Mouse (Mus musculus): ENCODE measurements around the gene Abhd12. TPM values are rescaled to one million over a fixed set of nuclear protein-coding genes. Genes with fewer than 3 reads are reported as not detected.
A peak's percentile ranks its signal among the peaks of the same experiment; 100 is the strongest.
"Not testable (repeated sequence)": the region's sequence is repeated elsewhere in the genome, so short reads cannot be mapped to it uniquely, and the experiment has no call there.

Gene Abhd12
- polyA plus RNA-seq, 1 experiment from 2014 or later: 56.4 TPM

- no peaks in the 10 kb centered on the region for H3K9me3 ChIP-seq (ENCODE audit: control insufficient read depth, low read length)
- no peaks in the 10 kb centered on the region for H3K4me1 ChIP-seq (replicated peaks; ENCODE audit: control insufficient read depth, insufficient read depth, low read length)
- H3K9ac ChIP-seq (ENCODE audit: low read length): no peak overlapping the region
- no peak overlapping the region for H3K4me2 ChIP-seq (ENCODE audit: low read depth, low read length)
- no peak overlapping the region for H3K27ac ChIP-seq (ENCODE audit: low read length)
- no peak for ATAC-seq (ENCODE audit: low read depth)
- H3K4me3 ChIP-seq (ENCODE audit: low read length): no peak overlapping the region
- H3K36me3 ChIP-seq (ENCODE audit: control insufficient read depth, insufficient read depth, low read length): peaks cover 12% of the 10 kb centered on the region
- H3K27me3 ChIP-seq (ENCODE audit: control insufficient read depth, insufficient read depth, low read depth, low read length): no peaks in the 10 kb centered on the region
- 80% methylated on average over 3 of the region's 3 CpGs for WGBS
These were observed 14.2 kb upstream of the Abhd12 start for GRCm38 (mm10) chr2:150918720-150919119.

- H3K36me3 ChIP-seq (ENCODE audit: control insufficient read depth, insufficient read depth, low read length): peaks cover 12% of the 10 kb centered on the region
- no peak overlapping the region for H3K9ac ChIP-seq (ENCODE audit: low read length)
- H3K9me3 ChIP-seq (ENCODE audit: control insufficient read depth, low read length): no peaks in the 10 kb centered on the region
- H3K4me3 ChIP-seq (ENCODE audit: low read length): no peak overlapping the region
- no peak for ATAC-seq (ENCODE audit: low read depth)
- no peaks in the 10 kb centered on the region; the same call in 1 of the 2 replicates for H3K4me1 ChIP-seq (replicated peaks; ENCODE audit: control insufficient read depth, insufficient read depth, low read length)
- no peaks in the 10 kb centered on the region for H3K27me3 ChIP-seq (ENCODE audit: control insufficient read depth, insufficient read depth, low read depth, low read length)
- WGBS: 83% methylated on average over 5 of the region's 5 CpGs
- no peak overlapping the region for H3K27ac ChIP-seq (ENCODE audit: low read length)
- no peak overlapping the region for H3K4me2 ChIP-seq (ENCODE audit: low read depth, low read length)
These were observed 11.2 kb upstream of the Abhd12 start for GRCm38 (mm10) chr2:150915786-150916185.

- Histone ChIP-seq H3K27me3 (ENCODE audit: control insufficient read depth, insufficient read depth, low read depth, low read length) (no peaks in the 10 kb centered on the region), H3K4me3 (ENCODE audit: low read length) (no peak overlapping the region), H3K27ac (ENCODE audit: low read length) (no peak overlapping the region), H3K4me2 (ENCODE audit: low read depth, low read length) (no peak overlapping the region), H3K9me3 (ENCODE audit: control insufficient read depth, low read length) (no peaks in the 10 kb centered on the region), H3K9ac (ENCODE audit: low read length) (no peak overlapping the region), H3K36me3 (ENCODE audit: control insufficient read depth, insufficient read depth, low read length) (peaks cover 12% of the 10 kb centered on the region), H3K4me1 (replicated peaks; ENCODE audit: control insufficient read depth, insufficient read depth, low read length) (no peaks in the 10 kb centered on the region; the same call in 1 of the 2 replicates)
- 77% methylated on average over 4 of the region's 4 CpGs for WGBS
- ATAC-seq (ENCODE audit: low read depth): no peak
These were observed 10.4 kb upstream of the Abhd12 start for GRCm38 (mm10) chr2:150914781-150915515.

GRCm38 (mm10) chr2:150910295-150910881, 5.8 kb upstream of the Abhd12 start:
- ATAC-seq (ENCODE audit: low read depth): no peak
- Histone ChIP-seq H3K4me2 (ENCODE audit: low read depth, low read length) (peak overlapping the region; percentile 83), H3K9me3 (ENCODE audit: control insufficient read depth, low read length) (no peaks in the 10 kb centered on the region), H3K36me3 (ENCODE audit: control insufficient read depth, insufficient read depth, low read length) (no peaks in the 10 kb centered on the region), H3K4me3 (ENCODE audit: low read length) (peak overlapping the region; percentile 80), H3K27me3 (ENCODE audit: control insufficient read depth, insufficient read depth, low read depth, low read length) (no peaks in the 10 kb centered on the region), H3K9ac (ENCODE audit: low read length) (peak overlapping the region; percentile 81), H3K4me1 (replicated peaks; ENCODE audit: control insufficient read depth, insufficient read depth, low read length) (peaks cover 2% of the 10 kb centered on the region; the same call in 1 of the 2 replicates), H3K27ac (ENCODE audit: low read length) (peak overlapping the region; percentile 91)
- WGBS: 31% methylated on average over 7 of the region's 10 CpGs

GRCm38 (mm10) chr2:150909429-150910039, 5.0 kb upstream of the Abhd12 start:
- no peaks in the 10 kb centered on the region for H3K9me3 ChIP-seq (ENCODE audit: control insufficient read depth, low read length)
- ATAC-seq (ENCODE audit: low read depth): peak; percentile 97
- H3K4me1 ChIP-seq (replicated peaks; ENCODE audit: control insufficient read depth, insufficient read depth, low read length): peaks cover 2% of the 10 kb centered on the region; the same call in 1 of the 2 replicates
- peak overlapping the region; percentile 91 for H3K27ac ChIP-seq (ENCODE audit: low read length)
- peak overlapping the region; percentile 80 for H3K4me3 ChIP-seq (ENCODE audit: low read length)
- H3K4me2 ChIP-seq (ENCODE audit: low read depth, low read length): peak overlapping the region; percentile 83
- peak overlapping the region; percentile 81 for H3K9ac ChIP-seq (ENCODE audit: low read length)
- no peaks in the 10 kb centered on the region for H3K27me3 ChIP-seq (ENCODE audit: control insufficient read depth, insufficient read depth, low read depth, low read length)
- WGBS: under 1% methylated on average over 35 of the region's 35 CpGs
- H3K36me3 ChIP-seq (ENCODE audit: control insufficient read depth, insufficient read depth, low read length): no peaks in the 10 kb centered on the region

GRCm38 (mm10) chr2:150908881-150909280, 4.3 kb upstream of the Abhd12 start:
- not testable (repeated sequence) for H3K9me3 ChIP-seq (ENCODE audit: control insufficient read depth, low read length); ATAC-seq (ENCODE audit: low read depth); H3K27ac ChIP-seq (ENCODE audit: low read length); H3K4me1 ChIP-seq (replicated peaks; ENCODE audit: control insufficient read depth, insufficient read depth, low read length); H3K36me3 ChIP-seq (ENCODE audit: control insufficient read depth, insufficient read depth, low read length); H3K27me3 ChIP-seq (ENCODE audit: control insufficient read depth, insufficient read depth, low read depth, low read length)
- Histone ChIP-seq H3K9ac (ENCODE audit: low read length) (peak overlapping the region; percentile 49; the same call in 1 of the 2 replicates), H3K4me3 (ENCODE audit: low read length) (peak overlapping the region; percentile 80), H3K4me2 (ENCODE audit: low read depth, low read length) (peak overlapping the region; percentile 83)
- 42% methylated on average over 6 of the region's 6 CpGs for WGBS

- no peaks in the 10 kb centered on the region for H3K27me3 ChIP-seq (ENCODE audit: control insufficient read depth, insufficient read depth, low read depth, low read length)
- WGBS: 34% methylated on average over 9 of the region's 9 CpGs
- no peak; the same call in 1 of the 2 replicates for ATAC-seq (ENCODE audit: low read depth)
These were observed 452 bp upstream of the Abhd12 start, which contains the start of gene Gins1 for GRCm38 (mm10) chr2:150904936-150905450. Gins1 (plus strand) TSS chr2:150905400.

GRCm38 (mm10) chr2:150902347-150902746, 2.2 kb downstream of the Abhd12 start:
- H3K36me3 ChIP-seq (ENCODE audit: control insufficient read depth, insufficient read depth, low read length): no peaks in the 10 kb centered on the region; the same call in 1 of the 2 replicates
- H3K9ac ChIP-seq (ENCODE audit: low read length): no peak overlapping the region
- H3K4me2 ChIP-seq (ENCODE audit: low read depth, low read length): no peak overlapping the region
- H3K27ac ChIP-seq (ENCODE audit: low read length): no peak overlapping the region
- no peak for ATAC-seq (ENCODE audit: low read depth)
- 84% methylated on average over 8 of the region's 8 CpGs for WGBS
- H3K27me3 ChIP-seq (ENCODE audit: control insufficient read depth, insufficient read depth, low read depth, low read length): no peaks in the 10 kb centered on the region
- peaks cover 9% of the 10 kb centered on the region for H3K4me1 ChIP-seq (replicated peaks; ENCODE audit: control insufficient read depth, insufficient read depth, low read length)
- no peaks in the 10 kb centered on the region for H3K9me3 ChIP-seq (ENCODE audit: control insufficient read depth, low read length)
- H3K4me3 ChIP-seq (ENCODE audit: low read length): no peak overlapping the region

More at GRCm38 (mm10) chr2:150904936-150905450, 452 bp upstream of the Abhd12 start, which contains the start of gene Gins1:
- Histone ChIP-seq H3K4me1 (replicated peaks; ENCODE audit: control insufficient read depth, insufficient read depth, low read length) (peaks cover 10% of the 10 kb centered on the region), H3K27ac (ENCODE audit: low read length) (peak within 1 kb of the TSS; percentile 84), H3K36me3 (ENCODE audit: control insufficient read depth, insufficient read depth, low read length) (no peaks in the 10 kb centered on the region; the same call in 1 of the 2 replicates), H3K4me2 (ENCODE audit: low read depth, low read length) (peak within 1 kb of the TSS; percentile 92), H3K9me3 (ENCODE audit: control insufficient read depth, low read length) (no peaks in the 10 kb centered on the region), H3K9ac (ENCODE audit: low read length) (peak within 1 kb of the TSS; percentile 91), H3K4me3 (ENCODE audit: low read length) (peak within 1 kb of the TSS; percentile 87)

- ATAC-seq (ENCODE audit: low read depth): no peak
- H3K4me3 ChIP-seq (ENCODE audit: low read length): no peak overlapping the region
- no peak overlapping the region for H3K4me2 ChIP-seq (ENCODE audit: low read depth, low read length)
- no peaks in the 10 kb centered on the region; the same call in 1 of the 2 replicates for H3K36me3 ChIP-seq (ENCODE audit: control insufficient read depth, insufficient read depth, low read length)
- H3K27ac ChIP-seq (ENCODE audit: low read length): no peak overlapping the region
- H3K4me1 ChIP-seq (replicated peaks; ENCODE audit: control insufficient read depth, insufficient read depth, low read length): peaks cover 9% of the 10 kb centered on the region
- H3K9me3 ChIP-seq (ENCODE audit: control insufficient read depth, low read length): no peaks in the 10 kb centered on the region
- no peaks in the 10 kb centered on the region for H3K27me3 ChIP-seq (ENCODE audit: control insufficient read depth, insufficient read depth, low read depth, low read length)
- H3K9ac ChIP-seq (ENCODE audit: low read length): no peak overlapping the region
- 84% methylated on average over 6 of the region's 6 CpGs for WGBS
These were observed 4.2 kb downstream of the Abhd12 start for GRCm38 (mm10) chr2:150900341-150900740.

All from lung, embryonic 16.5 days (tissue).